Mouse (Mus musculus) testis, adult 2 months (tissue): ENCODE measurements around the gene Cenpb.

ENCODE experiments used
- CTCF ChIP-seq: fragments of 200-500 bp; IDR thresholded peaks from 2 replicates; pipeline ENCODE4 v1.5.1; 2012; ENCODE audit warnings: low read depth, mild to moderate bottlenecking, inconsistent platforms, low read length, moderate library complexity; ENCODE audit not compliant: control insufficient read depth, insufficient read depth, insufficient replicate concordance
- POLR2A ChIP-seq: fragments of 200-500 bp; IDR thresholded peaks from 2 replicates; pipeline ENCODE4 v1.6.1; 2012; ENCODE audit warnings: low read depth, mild to moderate bottlenecking, inconsistent platforms, low read length, moderate library complexity; ENCODE audit not compliant: control insufficient read depth

- TF ChIP-seq CTCF (no peak), POLR2A (no peak)
Observed at GRCm38 (mm10) chr2:131205521-131206182, 25.8 kb upstream of the Cenpb start.
